Mouse (Mus musculus) limb, embryonic 14.5 days (tissue): Measurements from ENCODE around the gene Hps1. TPM values are rescaled to one million over a fixed set of nuclear protein-coding genes. Genes with fewer than 3 reads are reported as not detected.

Experiments
- ATAC-seq: fragments of 200-750 bp; cut with Nextera tagmentation; 2 replicates; pipeline ENCODE4 v1.8.0; 2017; ENCODE audit warnings: low read depth, moderate number of reproducible peaks, moderate TSS enrichment; ENCODE audit not compliant: low FRiP score
- DNase-seq: peaks from one replicate; pipeline ENCODE4 v3.0.0-alpha.2; 2015; ENCODE audit warnings: low spot score
- H3K27ac ChIP-seq: fragments of 300-500 bp; sonication (generic); replicated peaks from 2 replicates; pipeline ENCODE4 v1.5.1; 2014; ENCODE audit warnings: low read depth, mild to moderate bottlenecking, low read length, moderate library complexity, mixed read lengths
- H3K27me3 ChIP-seq: fragments of 300-500 bp; sonication (generic); 2 replicates; pipeline ENCODE4 v1.6.1; 2014; ENCODE audit warnings: low read length, mixed read lengths; ENCODE audit not compliant: control insufficient read depth, insufficient read depth
- H3K36me3 ChIP-seq: fragments of 300-500 bp; sonication (generic); 2 replicates; pipeline ENCODE4 v1.6.1; 2014; ENCODE audit warnings: mild to moderate bottlenecking, low read length, moderate library complexity, mixed read lengths; ENCODE audit not compliant: control insufficient read depth, insufficient read depth
- H3K4me1 ChIP-seq: fragments of 300-500 bp; sonication (generic); 2 replicates; pipeline ENCODE4 v1.6.1; 2014; ENCODE audit warnings: antibody characterized with exemption, low read length, mixed read lengths; ENCODE audit not compliant: control insufficient read depth, insufficient read depth
- H3K4me2 ChIP-seq: fragments of 300-500 bp; sonication (generic); replicated peaks from 2 replicates; pipeline ENCODE4 v1.6.1; 2014; ENCODE audit warnings: low read depth, mild to moderate bottlenecking, low read length, moderate library complexity; ENCODE audit not compliant: severe bottlenecking
- H3K4me3 ChIP-seq: fragments of 300-500 bp; sonication (generic); replicated peaks from 2 replicates; pipeline ENCODE4 v1.5.1; 2014; ENCODE audit warnings: low read length
- H3K9ac ChIP-seq: fragments of 300-500 bp; sonication (generic); 2 replicates; pipeline ENCODE4 v1.6.1; 2014; ENCODE audit warnings: mild to moderate bottlenecking, low read depth, low read length, moderate library complexity; ENCODE audit not compliant: severe bottlenecking
- H3K9me3 ChIP-seq: fragments of 300-500 bp; sonication (generic); 2 replicates; pipeline ENCODE4 v1.6.1; 2016; ENCODE audit warnings: low read length; ENCODE audit not compliant: control insufficient read depth
- POLR2A ChIP-seq: fragments of 200-500 bp; IDR thresholded peaks from 2 replicates; pipeline ENCODE4 v1.8.0; 2012; ENCODE audit warnings: inconsistent platforms, mild to moderate bottlenecking, moderate library complexity, borderline replicate concordance; ENCODE audit not compliant: insufficient read depth, insufficient read length; ENCODE audit errors: extremely low read depth
- WGBS: fragments of 180-500 bp; shearing (Covaris S2); extraction: QIAGEN DNeasy Blood & Tissue Kit; methylation state at CpG from one replicate; pipeline ENCODE4 v1.1.7; 2014; 5-methylcytosine and 5-hydroxymethylcytosine counted together
- polyA plus RNA-seq, 2 experiments: library from polyadenylated mRNA; depleted of rRNA in 1 of 2; stranded (reverse) in 1 of 2; unstranded in 1 of 2; fragments of >200 nt; fragmentation: Nextera tagmentation in 1 of 2; extraction: Ambion mirVana in 1 of 2; gene quantifications; 2 replicates each; pipeline versions ENCODE4 v1.2.1 to v1.2.3; 2012 to 2014

Hps1 gene
- 20.9 and 25.5 TPM in 2 replicates for polyA plus RNA-seq (2012; rRNA removed)
- 12.0 and 12.9 TPM in 2 replicates for polyA plus RNA-seq (2014; fragmentation: Nextera tagmentation; extraction: Ambion mirVana)

DNA sequence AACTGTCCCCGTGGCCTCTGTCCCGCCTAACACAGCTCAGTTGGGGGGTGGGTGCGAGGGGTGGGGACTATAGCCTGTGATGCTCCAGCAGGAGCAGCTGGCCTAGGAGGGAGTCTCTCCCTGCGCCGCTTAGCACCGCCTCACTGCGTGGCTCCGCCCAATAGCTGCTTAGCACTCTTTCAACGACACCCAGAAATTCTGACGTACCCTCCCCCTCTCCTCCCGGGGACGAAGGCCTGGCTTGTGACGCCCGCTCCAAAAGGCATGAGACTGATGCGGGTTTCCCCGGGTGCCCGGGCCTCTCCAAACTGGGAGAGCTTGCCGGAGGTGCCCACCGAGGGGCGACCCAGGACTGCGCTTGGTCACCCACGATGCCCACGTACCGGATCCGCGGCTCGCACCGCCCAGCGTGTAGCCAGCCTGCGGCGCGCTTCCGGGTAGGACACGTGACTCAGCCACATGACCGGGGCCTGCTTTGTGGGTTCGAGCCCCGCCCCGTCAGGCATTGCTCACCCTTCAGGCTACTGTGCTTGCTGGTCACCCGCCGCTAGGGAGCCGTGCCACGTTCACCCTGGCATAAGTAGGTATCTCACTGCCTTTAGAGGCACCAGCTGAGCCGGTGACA, at the start of gene Hps1:
Hps1 (minus strand) TSS at position 448 of the 625 bp plus-strand sequence.
- no peaks in the 10 kb centered on the region for H3K36me3 ChIP-seq
- peak; percentile 97 for ATAC-seq

GRCm38 (mm10) chr19:42829196-42829595, 49.4 kb upstream of the Hps1 start:
- no peak for TF ChIP-seq POLR2A
- Histone ChIP-seq H3K4me3 (no peak overlapping the region), H3K4me1 (no peaks in the 10 kb centered on the region), H3K9ac (no peak overlapping the region), H3K9me3 (no peaks in the 10 kb centered on the region), H3K27me3 (no peaks in the 10 kb centered on the region), H3K4me2 (no peak overlapping the region), H3K36me3 (no peaks in the 10 kb centered on the region), H3K27ac (no peak overlapping the region)
- no peak for DNase-seq
- 65% methylated on average over 4 of the region's 4 CpGs for WGBS
- ATAC-seq: no peak

More for the DNA sequence above, at the start of gene Hps1:
- H3K27me3 ChIP-seq: no peaks in the 10 kb centered on the region
- under 1% methylated on average over 41 of the region's 43 CpGs for WGBS
- H3K4me2 ChIP-seq: peak within 1 kb of the TSS; percentile 69
- H3K4me1 ChIP-seq: peaks cover 5% of the 10 kb centered on the region; the same call in 1 of the 2 replicates
- 0 out of 2 replicates have a peak, but pooled peaks have one; percentile 59 for TF ChIP-seq POLR2A
- peak within 1 kb of the TSS; percentile 54 for H3K9ac ChIP-seq
- peak within 1 kb of the TSS; percentile 54 for H3K4me3 ChIP-seq
- peak; percentile 96 for DNase-seq
- H3K9me3 ChIP-seq: no peaks in the 10 kb centered on the region
- H3K27ac ChIP-seq: peak within 1 kb of the TSS; percentile 76

DNA sequence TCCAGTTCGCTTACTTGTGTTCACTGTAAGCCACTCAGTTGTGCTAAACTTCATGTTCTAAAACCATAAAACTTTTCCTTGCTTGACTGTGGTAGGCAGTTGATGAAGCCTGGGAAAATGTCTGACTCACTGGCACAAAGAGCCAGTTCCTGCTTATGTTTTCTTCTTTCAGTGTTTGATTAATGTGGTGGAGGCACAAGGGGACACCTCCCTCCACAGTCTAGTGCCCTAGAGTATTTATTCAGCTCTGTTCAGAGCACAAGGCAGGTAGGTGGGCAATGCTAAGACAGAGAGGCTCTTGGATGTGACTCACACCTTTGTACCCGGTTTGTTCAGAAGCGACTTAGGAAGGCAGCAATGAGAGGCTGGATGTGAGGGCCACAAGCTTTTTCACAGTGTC, 48.1 kb upstream of the Hps1 start:
- no peak for TF ChIP-seq POLR2A
- Histone ChIP-seq H3K4me3 (no peak overlapping the region), H3K27me3 (no peaks in the 10 kb centered on the region), H3K9ac (no peak overlapping the region), H3K4me1 (no peaks in the 10 kb centered on the region), H3K27ac (no peak overlapping the region), H3K4me2 (no peak overlapping the region), H3K9me3 (no peaks in the 10 kb centered on the region), H3K36me3 (no peaks in the 10 kb centered on the region)
- ATAC-seq (no peak), DNase-seq (no peak)
- WGBS: 83% methylated on average over 3 of the region's 3 CpGs

DNA sequence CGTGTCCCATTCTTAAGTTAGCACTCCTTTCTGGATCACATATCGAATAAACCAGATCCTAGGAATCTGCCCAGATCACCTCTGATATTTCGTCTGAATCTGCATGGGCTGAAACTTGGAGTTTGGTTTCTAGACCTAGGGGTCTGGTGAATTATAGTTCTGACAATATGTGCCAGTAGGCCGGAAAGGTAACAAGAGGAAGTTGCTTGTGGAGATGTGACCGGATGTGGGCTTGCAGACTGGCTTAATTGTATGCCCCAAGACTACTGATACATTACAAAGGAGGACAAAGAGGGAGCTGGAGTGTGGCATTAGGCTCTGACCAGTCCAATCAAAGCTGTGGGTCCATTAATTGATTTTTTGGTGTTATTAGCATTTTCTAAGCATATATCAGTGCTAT, 40.3 kb upstream of the Hps1 start:
- no peak for TF ChIP-seq POLR2A
- Histone ChIP-seq H3K4me2 (no peak overlapping the region), H3K36me3 (no peaks in the 10 kb centered on the region), H3K27ac (no peak overlapping the region), H3K9me3 (no peaks in the 10 kb centered on the region), H3K27me3 (no peaks in the 10 kb centered on the region), H3K4me1 (no peaks in the 10 kb centered on the region), H3K4me3 (no peak overlapping the region), H3K9ac (no peak overlapping the region)
- ATAC-seq (no peak), DNase-seq (no peak)
- 88% methylated on average over 5 of the region's 5 CpGs for WGBS

GRCm38 (mm10) chr19:42817761-42818160, 38.0 kb upstream of the Hps1 start:
- H3K4me2 ChIP-seq: no peak overlapping the region
- 75% methylated on average over 2 of the region's 2 CpGs for WGBS
- ATAC-seq: no peak

More at GRCm38 (mm10) chr19:42817761-42818160, 38.0 kb upstream of the Hps1 start:
- TF ChIP-seq POLR2A: no peak
- Histone ChIP-seq H3K4me1 (no peaks in the 10 kb centered on the region), H3K27me3 (no peaks in the 10 kb centered on the region), H3K36me3 (no peaks in the 10 kb centered on the region), H3K27ac (no peak overlapping the region), H3K9me3 (no peaks in the 10 kb centered on the region), H3K4me3 (no peak overlapping the region), H3K9ac (no peak overlapping the region)
- DNase-seq: no peak
